Mouse (Mus musculus) embryonic facial prominence, embryonic 10.5 days (tissue): ENCODE measurements around the gene Dpagt1. TPM values are rescaled to one million over a fixed set of nuclear protein-coding genes. Genes with fewer than 3 reads are reported as not detected.
"Not testable (repeated sequence)": the region's sequence is repeated elsewhere in the genome, so short reads cannot be mapped to it uniquely, and the experiment has no call there.

Experiments used
- DNase-seq: peaks from one replicate; pipeline ENCODE4 v3.0.0-alpha.2; 2017; ENCODE audit warnings: low spot score
- H3K27ac ChIP-seq: fragments of 300-500 bp; sonication (generic); replicated peaks from 2 replicates; pipeline ENCODE4 v1.5.1; 2016; ENCODE audit warnings: mild to moderate bottlenecking
- H3K27me3 ChIP-seq: fragments of 300-500 bp; sonication (generic); replicated peaks from 2 replicates; pipeline ENCODE4 v1.6.1; 2016; ENCODE audit warnings: low read depth, mild to moderate bottlenecking; ENCODE audit not compliant: poor library complexity, severe bottlenecking
- H3K36me3 ChIP-seq: fragments of 300-500 bp; sonication (generic); replicated peaks from 2 replicates; pipeline ENCODE4 v1.6.1; 2016; ENCODE audit warnings: mild to moderate bottlenecking, moderate library complexity
- H3K4me1 ChIP-seq: fragments of 300-500 bp; sonication (generic); 2 replicates; pipeline ENCODE4 v1.6.1; 2016
- H3K4me3 ChIP-seq: fragments of 300-500 bp; sonication (generic); 2 replicates; pipeline ENCODE4 v1.5.1; 2016; ENCODE audit warnings: mild to moderate bottlenecking, moderate library complexity
- H3K9me3 ChIP-seq: fragments of 300-500 bp; sonication (generic); 2 replicates; pipeline ENCODE4 v1.6.1; 2016; ENCODE audit warnings: mild to moderate bottlenecking
- WGBS: fragments of 180-500 bp; shearing (Covaris S2); methylation state at CpG from one replicate; pipeline ENCODE4 v1.1.7; 2016; 5-methylcytosine and 5-hydroxymethylcytosine counted together
- polyA plus RNA-seq: library from polyadenylated mRNA; unstranded; fragments of >200 nt; fragmentation: Nextera tagmentation; extraction: Ambion mirVana; gene quantifications from 2 replicates; pipeline ENCODE4 v1.2.1, GENCODE M21; 2016

The Dpagt1 gene
- polyA plus RNA-seq = 53.8 and 53.9 TPM in 2 replicates

DNA sequence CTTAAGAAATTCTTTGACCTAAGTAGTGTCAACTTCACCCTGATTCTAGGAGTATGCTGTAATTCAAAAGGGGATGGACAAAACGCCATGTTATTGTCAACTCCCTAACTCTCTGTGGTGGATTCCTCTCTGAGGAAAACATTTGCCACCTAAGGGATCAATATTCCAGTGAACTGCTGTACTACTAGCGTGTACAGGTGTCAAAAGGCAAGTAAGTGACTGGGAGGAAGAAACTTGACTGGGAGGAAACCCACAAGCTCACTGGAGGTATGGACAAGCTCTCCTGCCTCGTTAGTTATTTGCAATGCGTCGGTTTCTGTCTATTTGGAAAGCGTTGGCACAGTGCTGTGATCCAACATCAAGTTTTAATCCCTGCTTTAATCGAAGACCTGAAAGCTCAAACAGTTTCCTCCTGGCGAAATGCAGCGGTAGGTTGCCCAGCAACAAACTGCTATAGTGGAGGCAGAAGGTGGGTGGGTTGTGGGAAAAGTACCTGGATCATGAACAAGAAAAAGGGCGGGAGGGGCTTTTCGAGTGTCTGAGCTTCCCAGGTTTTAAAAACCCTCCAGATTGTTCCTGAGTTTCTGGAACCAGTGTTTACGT, at the start of gene Dpagt1:
TSS of gene Dpagt1 (plus strand) at position 252 of the 603 bp plus-strand sequence.
- peaks cover 23% of the 10 kb centered on the region for H3K4me1 ChIP-seq
- WGBS = 6% methylated on average over 12 of the region's 12 CpGs
- H3K4me3 ChIP-seq = peak within 1 kb of the TSS; percentile 91
- peaks cover 29% of the 10 kb centered on the region for H3K36me3 ChIP-seq
- peak within 1 kb of the TSS; percentile 98 for H3K27ac ChIP-seq
- no peak for DNase-seq
- no peaks in the 10 kb centered on the region for H3K27me3 ChIP-seq
- no peaks in the 10 kb centered on the region for H3K9me3 ChIP-seq

DNA sequence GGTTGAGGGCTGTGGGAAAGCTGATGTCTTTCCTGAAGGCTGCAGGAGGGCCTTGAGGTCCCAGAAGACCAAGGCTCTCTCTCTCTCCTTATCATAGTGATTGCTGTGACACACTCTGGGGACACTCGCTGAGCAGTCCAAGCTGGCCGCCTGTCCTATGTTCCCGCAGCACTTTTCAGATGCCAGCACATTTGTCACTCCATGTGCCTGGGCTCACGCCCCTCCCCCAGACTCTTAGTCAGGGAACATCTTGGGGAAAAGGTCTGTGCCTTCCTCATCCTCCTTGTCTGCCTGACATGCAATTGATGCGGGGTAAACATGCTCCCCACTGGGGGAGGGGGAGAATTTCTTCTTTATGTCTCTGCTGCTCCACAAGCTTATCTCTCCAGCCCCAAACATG, 42.6 kb upstream of the Dpagt1 start:
- no peak overlapping the region for H3K27ac ChIP-seq
- no peak overlapping the region for H3K4me3 ChIP-seq
- WGBS = 69% methylated on average over 5 of the region's 5 CpGs
- peaks cover 20% of the 10 kb centered on the region for H3K4me1 ChIP-seq
- no peaks in the 10 kb centered on the region; the same call in 1 of the 2 replicates for H3K36me3 ChIP-seq
- H3K27me3 ChIP-seq = peaks cover 33% of the 10 kb centered on the region
- no peaks in the 10 kb centered on the region for H3K9me3 ChIP-seq
- no peak for DNase-seq

DNA sequence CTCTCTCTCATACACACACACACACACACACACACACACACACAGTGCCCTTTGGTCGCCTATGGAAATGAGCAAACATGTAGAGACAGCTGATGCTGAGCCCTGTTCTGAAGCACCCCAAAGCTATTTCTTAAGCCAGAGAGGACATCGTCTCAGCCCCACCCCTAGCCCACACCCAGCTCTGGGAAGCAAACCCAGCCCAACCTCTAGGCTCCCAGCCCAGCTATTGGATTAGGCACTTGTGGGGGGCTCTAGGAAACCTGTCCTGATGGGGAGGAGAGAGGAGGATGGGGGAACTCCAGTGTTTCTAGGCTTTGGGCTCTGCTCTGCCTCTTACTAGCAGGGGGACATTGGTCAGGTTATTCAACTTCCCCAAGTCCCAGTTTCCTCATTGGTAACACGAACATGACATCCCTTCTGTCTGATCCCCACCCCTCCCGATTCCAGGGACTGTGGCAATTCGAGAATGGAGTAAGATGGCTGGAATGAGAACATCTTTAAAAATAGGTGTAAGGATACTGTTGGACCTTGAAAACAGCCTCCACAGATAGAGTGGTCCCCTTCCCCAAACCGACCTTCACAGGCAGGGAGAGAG, 39.5 kb upstream of the Dpagt1 start:
- H3K9me3 ChIP-seq = no peaks in the 10 kb centered on the region
- DNase-seq = no peak
- WGBS = 8% methylated on average over 6 of the region's 6 CpGs
- H3K36me3 ChIP-seq = peaks cover 15% of the 10 kb centered on the region
- H3K27me3 ChIP-seq = peaks cover 55% of the 10 kb centered on the region
- H3K4me3 ChIP-seq = peak overlapping the region; percentile 81; the same call in 1 of the 2 replicates
- peaks cover 31% of the 10 kb centered on the region for H3K4me1 ChIP-seq
- no peak overlapping the region for H3K27ac ChIP-seq

DNA sequence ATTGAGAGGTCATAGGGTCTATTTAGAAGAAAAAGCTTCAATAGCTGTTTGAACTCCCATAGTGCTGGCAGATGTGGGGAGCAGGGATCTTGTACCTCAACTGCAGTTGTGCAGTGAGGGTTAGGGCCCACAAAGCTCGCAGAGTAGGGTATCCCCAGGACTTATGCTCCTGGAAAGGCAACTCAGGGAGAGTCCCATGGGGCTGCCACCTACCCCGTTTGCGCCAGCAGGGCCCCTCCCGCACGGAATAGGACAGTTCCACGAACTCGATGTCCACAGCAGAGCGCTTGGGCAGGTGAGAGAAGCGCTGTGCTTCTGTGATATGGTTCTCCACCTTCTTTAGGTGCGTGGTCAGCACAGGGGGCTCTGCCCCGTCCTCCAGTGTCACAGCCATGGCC, 38.8 kb upstream of the Dpagt1 start:
- Histone ChIP-seq H3K4me1 (peaks cover 31% of the 10 kb centered on the region), H3K4me3 (peak overlapping the region; percentile 81), H3K27me3 (peaks cover 55% of the 10 kb centered on the region), H3K9me3 (no peaks in the 10 kb centered on the region), H3K27ac (peak overlapping the region; percentile 81), H3K36me3 (peaks cover 21% of the 10 kb centered on the region)
- 6% methylated on average over 11 of the region's 11 CpGs for WGBS
- peak; percentile 18 for DNase-seq

DNA sequence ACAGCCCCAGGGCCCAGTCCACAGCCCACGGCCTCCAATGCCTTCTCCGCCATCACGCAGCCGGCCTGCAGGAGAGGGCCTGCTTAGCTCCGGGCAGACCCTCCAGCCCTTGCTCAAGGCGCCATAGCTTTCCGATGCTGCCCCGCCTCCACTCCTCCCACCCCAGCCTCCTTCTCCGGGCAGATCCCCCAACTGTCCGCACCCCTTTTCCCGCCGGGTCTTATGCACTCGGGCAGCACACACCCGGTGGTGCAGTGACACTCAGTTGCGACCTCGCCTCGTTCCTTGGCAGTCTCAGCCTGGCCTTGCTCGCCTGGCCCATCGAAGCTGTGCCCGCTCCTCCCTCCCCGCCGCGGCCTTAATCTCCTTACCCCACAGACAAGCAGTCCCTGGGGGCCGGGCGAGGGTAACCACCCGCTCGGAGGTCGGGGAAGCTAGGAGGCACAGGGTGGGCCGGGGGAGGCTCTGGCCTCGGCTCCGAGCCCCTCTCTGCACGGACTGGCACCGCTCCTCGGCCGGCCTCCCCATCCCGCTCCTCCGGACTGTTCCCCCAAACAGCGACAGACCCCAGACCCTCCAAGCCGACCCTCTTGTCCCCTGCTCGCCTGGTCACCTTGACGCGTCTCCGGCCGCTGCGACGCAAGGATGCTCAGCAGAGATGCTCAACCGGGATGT, 38.3 kb upstream of the Dpagt1 start:
- peaks cover 55% of the 10 kb centered on the region for H3K27me3 ChIP-seq

DNA sequence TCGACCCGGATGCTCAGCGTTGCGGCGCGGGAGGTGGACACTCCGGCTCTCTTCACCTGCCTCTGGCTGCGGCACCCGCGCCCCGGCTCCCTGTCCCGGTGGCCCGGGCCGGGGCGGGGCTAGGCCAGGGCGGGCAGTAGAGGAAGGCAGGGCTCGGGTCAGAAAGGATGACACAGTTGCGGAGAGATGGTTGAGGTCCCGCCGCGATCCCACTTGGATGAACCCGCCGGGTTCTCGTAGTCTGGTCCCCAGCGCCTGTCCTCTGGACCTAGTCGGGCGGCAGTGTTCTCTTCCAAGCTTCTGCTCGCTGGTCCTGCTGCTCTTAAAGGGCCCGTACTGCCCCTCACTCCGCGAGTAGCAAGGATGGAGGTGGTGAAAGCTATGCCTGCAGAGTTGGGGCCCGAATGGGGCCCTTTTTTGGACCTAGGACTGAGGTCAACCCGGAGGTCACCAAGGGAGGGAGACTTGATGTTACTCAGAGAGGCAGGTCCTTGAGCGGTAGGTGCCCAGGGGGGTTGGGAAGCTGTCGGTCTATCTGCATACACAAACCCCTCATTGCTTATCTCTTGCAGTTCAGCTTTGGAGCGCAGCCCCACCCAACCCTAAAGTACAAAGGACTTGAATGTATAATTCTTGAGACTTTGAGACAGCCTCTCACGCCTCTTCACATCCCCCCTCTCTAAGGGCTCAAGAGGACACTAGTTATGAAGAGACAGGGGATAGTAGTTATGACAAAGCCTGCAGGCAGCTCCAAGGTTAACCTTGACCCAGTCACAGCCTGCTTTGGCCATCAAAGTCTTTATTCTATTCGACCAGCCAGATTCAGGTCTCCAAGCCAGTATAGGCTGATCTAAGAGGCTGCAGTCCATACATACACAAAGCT, 37.5 kb upstream of the Dpagt1 start, which contains the start of gene Abcg4:
TSS of gene Abcg4 (minus strand) at position 540 of the 883 bp plus-strand sequence.
- Histone ChIP-seq H3K4me3 (peak within 1 kb of the TSS; percentile 81), H3K27ac (peak within 1 kb of the TSS; percentile 81), H3K27me3 (peaks cover 55% of the 10 kb centered on the region), H3K36me3 (peaks cover 33% of the 10 kb centered on the region), H3K4me1 (peaks cover 31% of the 10 kb centered on the region), H3K9me3 (no peaks in the 10 kb centered on the region)
- WGBS = 1% methylated on average over 38 of the region's 38 CpGs
- peak; percentile 55 for DNase-seq

More for the DNA sequence above, 38.3 kb upstream of the Dpagt1 start:
- peak overlapping the region; percentile 81 for H3K27ac ChIP-seq
- H3K4me3 ChIP-seq = peak overlapping the region; percentile 81
- H3K9me3 ChIP-seq = no peaks in the 10 kb centered on the region
- under 1% methylated on average over 47 of the region's 47 CpGs for WGBS
- H3K36me3 ChIP-seq = peaks cover 26% of the 10 kb centered on the region
- peaks cover 31% of the 10 kb centered on the region for H3K4me1 ChIP-seq
- peak; percentile 59 for DNase-seq

DNA sequence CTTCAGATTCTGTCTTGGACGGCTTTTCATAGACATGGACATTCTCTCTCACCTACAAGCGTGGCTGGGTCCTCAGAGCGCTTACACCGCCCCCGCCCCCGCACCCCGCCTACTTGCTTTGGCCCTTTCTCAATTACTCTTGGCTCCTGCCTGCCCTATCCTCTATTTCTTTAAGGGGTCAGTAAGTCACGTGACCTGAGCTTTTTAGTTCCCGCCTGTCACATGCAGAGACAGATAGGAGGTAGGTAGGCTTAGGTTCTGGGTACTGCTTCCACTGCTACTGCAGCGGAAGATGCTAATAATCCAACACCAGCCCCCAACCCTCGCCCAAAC, 36.9 kb upstream of the Dpagt1 start:
- H3K27ac ChIP-seq = no peak overlapping the region; the same call in 1 of the 2 replicates
- peaks cover 55% of the 10 kb centered on the region for H3K27me3 ChIP-seq
- DNase-seq = peak; percentile 27
- H3K9me3 ChIP-seq = no peaks in the 10 kb centered on the region
- peaks cover 39% of the 10 kb centered on the region for H3K36me3 ChIP-seq
- peak overlapping the region; percentile 81; the same call in 1 of the 2 replicates for H3K4me3 ChIP-seq
- peaks cover 31% of the 10 kb centered on the region for H3K4me1 ChIP-seq
- WGBS = 6% methylated on average over 11 of the region's 11 CpGs

DNA sequence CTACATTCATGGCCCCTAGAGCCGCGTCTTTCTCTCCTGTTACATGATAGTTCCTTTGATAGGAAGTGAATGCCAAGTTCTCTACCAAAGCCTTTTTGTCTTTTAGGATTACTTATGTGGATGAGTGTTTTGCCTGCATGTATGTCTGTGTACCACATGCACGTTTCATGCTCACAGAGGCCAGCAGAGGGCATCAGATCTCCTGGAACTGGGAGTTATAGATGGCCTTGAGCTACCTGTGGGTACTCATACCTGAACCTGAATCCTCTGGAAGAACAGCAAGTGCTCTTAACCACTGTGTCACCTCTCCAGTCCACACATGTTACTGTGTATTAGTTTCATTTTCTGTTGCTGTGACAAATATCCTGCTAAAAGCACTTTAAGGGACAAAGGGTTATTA, 33.3 kb upstream of the Dpagt1 start:
- WGBS = 67% methylated on average over 3 of the region's 3 CpGs
- H3K27me3 ChIP-seq = peaks cover 29% of the 10 kb centered on the region
- peaks cover 73% of the 10 kb centered on the region for H3K36me3 ChIP-seq
- peaks cover 18% of the 10 kb centered on the region for H3K4me1 ChIP-seq
- no peaks in the 10 kb centered on the region for H3K9me3 ChIP-seq
- peak; percentile 38 for DNase-seq
- no peak overlapping the region for H3K27ac ChIP-seq
- no peak overlapping the region for H3K4me3 ChIP-seq

DNA sequence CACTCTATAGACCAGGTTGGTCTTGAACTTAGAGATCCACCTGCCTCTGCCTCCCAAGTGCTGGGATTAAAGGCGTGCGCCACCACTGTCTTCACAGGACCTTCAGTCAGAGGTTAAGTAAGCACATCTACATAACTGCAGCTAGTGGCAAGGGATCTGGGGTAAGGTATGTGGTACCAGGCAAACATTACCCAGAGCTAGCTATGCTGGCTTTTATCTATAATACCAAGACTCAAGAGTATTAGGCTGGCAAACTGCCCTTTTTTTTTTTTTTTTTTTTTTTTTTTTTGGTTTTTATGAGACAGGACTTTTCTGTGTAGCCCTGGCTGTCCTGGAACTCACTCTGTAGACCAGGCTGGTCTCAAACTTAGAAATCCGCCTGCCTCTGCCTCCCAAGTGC, 25.8 kb upstream of the Dpagt1 start:
- H3K36me3 ChIP-seq = peaks cover 77% of the 10 kb centered on the region
- DNase-seq, H3K27ac ChIP-seq: not testable (repeated sequence)

DNA sequence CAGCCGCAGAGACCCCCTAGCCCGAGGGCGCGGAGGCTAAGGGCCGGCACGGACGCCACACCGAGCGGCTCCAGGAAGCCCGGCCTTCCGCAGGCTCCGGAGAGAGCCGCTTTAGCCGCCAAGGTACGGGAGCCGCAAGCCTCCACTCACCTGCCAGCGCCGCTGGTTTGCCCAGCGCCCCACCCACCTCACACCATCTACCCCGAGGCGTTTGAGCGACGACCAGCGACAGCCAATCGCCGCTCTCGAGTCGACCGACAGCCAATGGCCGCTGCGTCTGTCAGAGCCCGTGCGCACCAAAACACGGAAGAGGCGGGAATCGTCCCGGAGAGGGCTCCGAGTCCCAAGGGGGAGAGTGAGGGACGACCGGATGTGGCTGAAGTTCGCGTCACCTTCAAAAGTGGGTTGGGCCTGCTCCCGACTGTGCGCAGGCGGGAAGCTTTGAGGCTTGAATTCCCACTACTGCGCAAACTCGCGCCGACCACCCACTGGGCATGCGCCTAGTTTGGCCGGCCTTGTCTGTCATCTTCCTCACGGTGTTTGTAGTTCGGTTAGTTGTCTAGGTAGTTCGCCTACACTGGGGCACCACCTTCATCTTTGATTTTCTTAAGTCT, 20.2 kb upstream of the Dpagt1 start, which contains the start of gene Hinfp:
TSS of gene Hinfp (minus strand) at position 206 of the 614 bp plus-strand sequence.
- H3K9me3 ChIP-seq = no peaks in the 10 kb centered on the region
- peak; percentile 99 for DNase-seq
- under 1% methylated on average over 54 of the region's 54 CpGs for WGBS
- H3K4me3 ChIP-seq = peak within 1 kb of the TSS; percentile 96
- peak within 1 kb of the TSS; percentile 91 for H3K27ac ChIP-seq
- H3K27me3 ChIP-seq = peaks cover 4% of the 10 kb centered on the region
- H3K36me3 ChIP-seq = peaks cover 24% of the 10 kb centered on the region
- H3K4me1 ChIP-seq = peaks cover 17% of the 10 kb centered on the region

More for the DNA sequence above, 25.8 kb upstream of the Dpagt1 start:
- WGBS = 95% methylated on average over 3 of the region's 3 CpGs
- H3K9me3 ChIP-seq, H3K27me3 ChIP-seq, H3K4me3 ChIP-seq: not testable (repeated sequence)
- H3K4me1 ChIP-seq = peaks cover 16% of the 10 kb centered on the region

DNA sequence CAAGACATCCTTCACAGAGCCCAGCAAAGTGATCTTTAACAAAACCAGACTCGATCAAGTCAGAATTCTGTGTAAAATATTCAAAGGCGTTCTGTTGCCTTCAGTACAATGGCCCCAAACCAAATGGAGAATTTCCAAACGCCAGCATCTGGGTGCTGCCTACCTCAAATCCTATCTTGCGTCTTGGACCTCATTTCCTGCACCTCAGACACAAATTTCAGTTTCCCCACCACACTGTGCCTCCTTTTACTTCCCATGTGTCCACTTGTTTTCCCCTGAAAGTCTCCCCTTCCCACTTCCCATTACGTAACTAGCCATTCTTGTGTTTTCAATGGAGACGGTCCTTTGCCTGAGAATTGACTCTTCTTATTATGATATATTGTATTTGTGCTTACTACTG, 19.3 kb upstream of the Dpagt1 start:
- Histone ChIP-seq H3K9me3 (no peaks in the 10 kb centered on the region), H3K36me3 (peaks cover 15% of the 10 kb centered on the region), H3K4me1 (peaks cover 27% of the 10 kb centered on the region), H3K4me3 (no peak overlapping the region), H3K27ac (no peak overlapping the region), H3K27me3 (peaks cover 13% of the 10 kb centered on the region)
- no peak for DNase-seq
- 92% methylated on average over 6 of the region's 6 CpGs for WGBS
